Mouse (Mus musculus) limb, embryonic 13.5 days (tissue): ENCODE results near the gene Nkx2-4. TPM values are rescaled to one million over a fixed set of nuclear protein-coding genes. Genes with fewer than 3 reads are reported as not detected.

Experiments
- ATAC-seq: fragments of 200-750 bp; cut with Nextera tagmentation; 2 replicates; pipeline ENCODE4 v1.8.0; 2017; ENCODE audit warnings: low read depth, moderate number of reproducible peaks, moderate TSS enrichment; ENCODE audit not compliant: low FRiP score
- H3K27ac ChIP-seq: fragments of 300-500 bp; sonication (generic); 2 replicates; pipeline ENCODE4 v1.5.1; 2015; ENCODE audit warnings: inconsistent platforms, mild to moderate bottlenecking, moderate library complexity
- H3K27me3 ChIP-seq: fragments of 300-500 bp; sonication (generic); 2 replicates; pipeline ENCODE4 v1.6.1; 2015; ENCODE audit warnings: mild to moderate bottlenecking, inconsistent platforms
- H3K36me3 ChIP-seq: fragments of 300-500 bp; sonication (generic); 2 replicates; pipeline ENCODE4 v1.6.1; 2015; ENCODE audit warnings: inconsistent platforms, mild to moderate bottlenecking, moderate library complexity
- H3K4me1 ChIP-seq: fragments of 300-500 bp; sonication (generic); 2 replicates; pipeline ENCODE4 v1.6.1; 2015; ENCODE audit warnings: inconsistent platforms
- H3K4me2 ChIP-seq: fragments of 300-500 bp; sonication (generic); replicated peaks from 2 replicates; pipeline ENCODE4 v1.6.1; 2015; ENCODE audit warnings: inconsistent platforms, mild to moderate bottlenecking, moderate library complexity
- H3K4me3 ChIP-seq: fragments of 300-500 bp; sonication (generic); 2 replicates; pipeline ENCODE4 v1.5.1; 2015; ENCODE audit warnings: moderate library complexity, mild to moderate bottlenecking, inconsistent platforms
- H3K9ac ChIP-seq: fragments of 300-500 bp; sonication (generic); 2 replicates; pipeline ENCODE4 v1.6.1; 2015; ENCODE audit warnings: mild to moderate bottlenecking, inconsistent platforms
- H3K9me3 ChIP-seq: fragments of 300-500 bp; sonication (generic); 2 replicates; pipeline ENCODE4 v1.6.1; 2016; ENCODE audit warnings: inconsistent platforms
- WGBS: fragments of 180-500 bp; shearing (Covaris S2); methylation state at CpG from one replicate; pipeline ENCODE4 v1.1.7; 2015; 5-methylcytosine and 5-hydroxymethylcytosine counted together
- polyA plus RNA-seq: library from polyadenylated mRNA; unstranded; fragments of >200 nt; fragmentation: Nextera tagmentation; extraction: Ambion mirVana; gene quantifications from 2 replicates; pipeline ENCODE4 v1.2.1, GENCODE M21; 2015

Gene Nkx2-4
- not detected in 2 replicates for polyA plus RNA-seq

- ATAC-seq = no peak
- Histone ChIP-seq H3K4me2 (peak within 1 kb of the TSS; percentile 64), H3K27ac (no peak within 1 kb of the TSS), H3K9me3 (no peaks in the 10 kb centered on the region), H3K4me1 (peaks cover 11% of the 10 kb centered on the region; the same call in 1 of the 2 replicates), H3K9ac (no peak within 1 kb of the TSS), H3K36me3 (no peaks in the 10 kb centered on the region), H3K27me3 (peaks cover 67% of the 10 kb centered on the region), H3K4me3 (peak within 1 kb of the TSS; percentile 42)
- WGBS = under 1% methylated on average over 68 of the region's 82 CpGs
These were observed at the start of gene Nkx2-4 for GRCm38 (mm10) chr2:147085072-147085870. Nkx2-4 (minus strand) TSS chr2:147085445.

- Histone ChIP-seq H3K4me3 (no peak overlapping the region), H3K36me3 (no peaks in the 10 kb centered on the region), H3K4me1 (no peaks in the 10 kb centered on the region), H3K9ac (no peak overlapping the region), H3K27me3 (no peaks in the 10 kb centered on the region), H3K27ac (no peak overlapping the region), H3K4me2 (no peak overlapping the region), H3K9me3 (no peaks in the 10 kb centered on the region)
- 84% methylated on average over 6 of the region's 6 CpGs for WGBS
- no peak for ATAC-seq
These were observed 42.1 kb upstream of the Nkx2-4 start for GRCm38 (mm10) chr2:147127366-147127765.

GRCm38 (mm10) chr2:147119736-147120135 is 34.5 kb upstream of the Nkx2-4 start:
- Histone ChIP-seq H3K4me1 (no peaks in the 10 kb centered on the region), H3K4me2 (no peak overlapping the region), H3K9me3 (no peaks in the 10 kb centered on the region), H3K27ac (no peak overlapping the region), H3K4me3 (no peak overlapping the region), H3K36me3 (no peaks in the 10 kb centered on the region), H3K9ac (no peak overlapping the region), H3K27me3 (no peaks in the 10 kb centered on the region)
- ATAC-seq = no peak
- 94% methylated on average over 1 of the region's 1 CpGs for WGBS

- H3K4me3 ChIP-seq = no peak overlapping the region
- no peak overlapping the region for H3K27ac ChIP-seq
- 21% methylated on average over 5 of the region's 5 CpGs for WGBS
- no peaks in the 10 kb centered on the region for H3K36me3 ChIP-seq
- H3K4me1 ChIP-seq = peaks cover 11% of the 10 kb centered on the region; the same call in 1 of the 2 replicates
- no peak overlapping the region for H3K9ac ChIP-seq
- ATAC-seq = no peak
- H3K4me2 ChIP-seq = no peak overlapping the region
- H3K27me3 ChIP-seq = peaks cover 59% of the 10 kb centered on the region
- no peaks in the 10 kb centered on the region for H3K9me3 ChIP-seq
These were observed 1.2 kb upstream of the Nkx2-4 start for GRCm38 (mm10) chr2:147086441-147086840.

GRCm38 (mm10) chr2:147085937-147086336 is 692 bp upstream of the Nkx2-4 start:
- Histone ChIP-seq H3K36me3 (no peaks in the 10 kb centered on the region), H3K4me3 (no peak overlapping the region), H3K9ac (no peak overlapping the region), H3K4me1 (peaks cover 11% of the 10 kb centered on the region; the same call in 1 of the 2 replicates), H3K27me3 (peaks cover 64% of the 10 kb centered on the region), H3K9me3 (no peaks in the 10 kb centered on the region), H3K4me2 (no peak overlapping the region), H3K27ac (no peak overlapping the region)
- 6% methylated on average over 6 of the region's 6 CpGs for WGBS
- no peak for ATAC-seq

GRCm38 (mm10) chr2:147084366-147085071 is 726 bp downstream of the Nkx2-4 start:
- Histone ChIP-seq H3K27me3 (peaks cover 69% of the 10 kb centered on the region), H3K27ac (no peak overlapping the region), H3K9me3 (no peaks in the 10 kb centered on the region), H3K9ac (no peak overlapping the region), H3K4me1 (peaks cover 11% of the 10 kb centered on the region; the same call in 1 of the 2 replicates), H3K4me2 (peak overlapping the region; percentile 64), H3K36me3 (no peaks in the 10 kb centered on the region), H3K4me3 (peak overlapping the region; percentile 42)
- WGBS = 2% methylated on average over 84 of the region's 106 CpGs
- 0 out of 2 replicates have a peak, but pooled peaks have one; percentile 26 for ATAC-seq

GRCm38 (mm10) chr2:147083471-147084365 is 1.5 kb downstream of the Nkx2-4 start:
- peaks cover 11% of the 10 kb centered on the region; the same call in 1 of the 2 replicates for H3K4me1 ChIP-seq
- no peaks in the 10 kb centered on the region for H3K9me3 ChIP-seq
- ATAC-seq = no peak
- WGBS = under 1% methylated on average over 72 of the region's 72 CpGs
- peak overlapping the region; percentile 42 for H3K4me3 ChIP-seq
- H3K36me3 ChIP-seq = no peaks in the 10 kb centered on the region
- no peak overlapping the region for H3K27ac ChIP-seq
- peaks cover 76% of the 10 kb centered on the region for H3K27me3 ChIP-seq
- peak overlapping the region; percentile 64 for H3K4me2 ChIP-seq
- H3K9ac ChIP-seq = no peak overlapping the region

GRCm38 (mm10) chr2:147082391-147082790 is 2.9 kb downstream of the Nkx2-4 start:
- no peak for ATAC-seq
- Histone ChIP-seq H3K4me1 (peaks cover 11% of the 10 kb centered on the region; the same call in 1 of the 2 replicates), H3K36me3 (0 out of 2 replicates have a peak, but pooled peaks cover 5% of the 10 kb centered on the region), H3K4me2 (no peak overlapping the region), H3K9ac (no peak overlapping the region), H3K4me3 (no peak overlapping the region), H3K27me3 (peaks cover 73% of the 10 kb centered on the region), H3K9me3 (no peaks in the 10 kb centered on the region), H3K27ac (no peak overlapping the region)
- WGBS = 65% methylated on average over 4 of the region's 4 CpGs

GRCm38 (mm10) chr2:147074399-147074798 is 10.8 kb downstream of the Nkx2-4 start:
- no peak overlapping the region for H3K27ac ChIP-seq
- no peak overlapping the region for H3K4me2 ChIP-seq
- peaks cover 6% of the 10 kb centered on the region for H3K27me3 ChIP-seq
- no peaks in the 10 kb centered on the region for H3K9me3 ChIP-seq
- H3K4me3 ChIP-seq = no peak overlapping the region
- no peaks in the 10 kb centered on the region for H3K4me1 ChIP-seq
- ATAC-seq = no peak
- H3K36me3 ChIP-seq = peaks cover 42% of the 10 kb centered on the region
- no peak overlapping the region for H3K9ac ChIP-seq
- WGBS = 81% methylated on average over 4 of the region's 4 CpGs

GRCm38 (mm10) chr2:147073962-147074361 is 11.3 kb downstream of the Nkx2-4 start:
- ATAC-seq = no peak
- Histone ChIP-seq H3K4me3 (no peak overlapping the region), H3K4me1 (no peaks in the 10 kb centered on the region), H3K27me3 (peaks cover 3% of the 10 kb centered on the region), H3K9me3 (no peaks in the 10 kb centered on the region), H3K4me2 (no peak overlapping the region), H3K9ac (no peak overlapping the region), H3K27ac (no peak overlapping the region), H3K36me3 (peaks cover 46% of the 10 kb centered on the region)
- 81% methylated on average over 2 of the region's 2 CpGs for WGBS

- H3K4me1 ChIP-seq = no peaks in the 10 kb centered on the region
- H3K9me3 ChIP-seq = no peaks in the 10 kb centered on the region
- H3K4me3 ChIP-seq = no peak overlapping the region
- no peak overlapping the region for H3K4me2 ChIP-seq
- H3K27me3 ChIP-seq = no peaks in the 10 kb centered on the region
- peaks cover 47% of the 10 kb centered on the region for H3K36me3 ChIP-seq
- no peak for ATAC-seq
- H3K27ac ChIP-seq = no peak overlapping the region
- no peak overlapping the region for H3K9ac ChIP-seq
- whole genome bisulfite sequencing = 81% methylated on average over 1 of the region's 1 CpGs
These were observed 14.9 kb downstream of the Nkx2-4 start for GRCm38 (mm10) chr2:147070305-147070704.
